Mouse (Mus musculus) c-Kit-negative CD71-positive TER-119-positive erythroid progenitor cells, embryonic 14.5 days (primary cell): Measurements from ENCODE around the gene Stk10.

ENCODE experiments used
- DNase-seq: peaks from one replicate; pipeline ENCODE4 v3.0.0-alpha.2; 2013; ENCODE audit warnings: low read depth, low spot score

Gene Stk10

GRCm38 (mm10) chr11:32626079-32626478, 93.0 kb downstream of the Stk10 start:
- no peak for DNase-seq

GRCm38 (mm10) chr11:32627900-32628299, 94.8 kb downstream of the Stk10 start:
- no peak for DNase-seq

DNA sequence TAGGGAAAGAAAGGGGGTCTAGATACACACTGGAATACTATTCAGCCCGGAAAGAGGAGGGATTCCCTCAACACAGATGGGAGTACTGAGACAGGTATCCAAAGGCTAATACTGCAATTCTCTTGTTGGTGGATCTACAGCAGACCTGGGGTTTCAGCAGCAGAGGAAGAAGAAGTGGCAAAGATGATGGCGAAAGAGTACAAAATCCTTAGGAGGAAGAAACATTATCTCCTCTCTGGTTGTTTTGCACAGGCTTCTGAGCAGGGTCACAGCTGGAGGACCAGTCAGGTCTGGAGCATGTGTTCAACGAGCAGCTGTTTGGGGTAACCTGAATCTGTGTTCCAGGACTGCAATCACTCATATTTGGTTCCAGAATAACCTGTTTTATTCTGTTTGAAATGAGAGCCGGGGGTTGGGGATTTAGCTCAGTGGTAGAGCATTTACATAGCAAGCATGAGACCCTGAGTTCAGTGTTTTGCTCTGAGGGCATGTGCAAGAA, 96.7 kb downstream of the Stk10 start:
- DNase-seq, result no peak

DNA sequence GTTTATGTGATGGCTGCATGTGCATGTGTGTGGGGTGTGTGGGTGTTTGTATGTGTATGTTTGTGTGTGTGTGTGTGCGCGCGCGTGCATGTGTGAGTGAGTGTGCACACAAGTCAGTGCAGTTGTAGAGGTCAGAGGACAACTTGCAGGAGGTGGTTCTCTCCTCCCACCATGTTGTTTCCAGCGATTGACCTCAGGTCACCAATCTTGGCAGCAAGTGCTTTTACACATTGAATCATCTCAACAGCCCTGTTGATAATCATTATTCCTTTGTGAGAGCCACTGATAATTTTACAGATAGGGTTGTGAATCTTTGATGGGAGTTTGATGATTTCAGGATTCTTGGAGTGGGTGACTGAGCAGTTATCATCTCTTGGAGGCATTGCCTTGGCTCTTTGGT, 99.6 kb downstream of the Stk10 start:
- no peak for DNase-seq

DNA sequence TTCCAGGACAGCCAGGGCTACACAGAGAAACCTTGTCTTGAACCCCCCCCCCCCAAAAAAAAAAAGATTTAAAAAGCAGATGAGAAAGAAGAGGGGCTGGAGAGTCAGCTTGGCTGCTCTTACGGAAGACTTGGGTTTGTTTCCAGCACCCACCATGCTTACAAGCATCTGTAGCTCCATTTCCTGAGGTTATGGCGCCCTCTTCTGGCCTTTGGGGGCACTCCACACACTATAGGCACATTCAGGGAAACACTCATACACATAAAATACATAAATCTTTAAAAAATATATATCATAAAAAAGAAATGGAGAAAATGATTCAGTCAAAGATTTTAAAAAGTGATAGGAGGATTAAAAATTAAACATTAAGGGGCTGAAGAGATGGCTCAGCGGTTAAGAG, 100.4 kb downstream of the Stk10 start:
- DNase-seq, result no peak

DNA sequence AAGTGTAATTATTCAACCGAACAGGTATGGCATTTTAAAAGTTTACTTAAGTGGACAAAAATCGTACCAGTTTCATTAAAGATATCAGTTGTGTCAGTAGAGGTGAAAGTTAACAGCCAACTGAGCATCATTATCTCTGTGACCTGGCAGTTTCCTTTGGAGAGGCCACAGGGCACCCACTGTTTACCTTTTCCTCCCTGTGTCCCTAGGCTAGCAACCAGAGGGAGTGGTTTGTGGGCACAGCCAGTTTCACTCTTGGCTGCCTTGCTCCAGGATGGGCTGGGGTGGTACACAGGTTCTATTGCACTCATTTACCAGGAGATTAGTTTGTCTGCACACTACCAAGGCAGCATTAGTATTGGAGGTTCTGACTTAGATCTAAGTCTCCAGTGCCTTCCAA, 101.0 kb downstream of the Stk10 start:
- no peak for DNase-seq

- DNase-seq, result no peak
Observed at GRCm38 (mm10) chr11:32634842-32635241, 101.7 kb downstream of the Stk10 start.

DNA sequence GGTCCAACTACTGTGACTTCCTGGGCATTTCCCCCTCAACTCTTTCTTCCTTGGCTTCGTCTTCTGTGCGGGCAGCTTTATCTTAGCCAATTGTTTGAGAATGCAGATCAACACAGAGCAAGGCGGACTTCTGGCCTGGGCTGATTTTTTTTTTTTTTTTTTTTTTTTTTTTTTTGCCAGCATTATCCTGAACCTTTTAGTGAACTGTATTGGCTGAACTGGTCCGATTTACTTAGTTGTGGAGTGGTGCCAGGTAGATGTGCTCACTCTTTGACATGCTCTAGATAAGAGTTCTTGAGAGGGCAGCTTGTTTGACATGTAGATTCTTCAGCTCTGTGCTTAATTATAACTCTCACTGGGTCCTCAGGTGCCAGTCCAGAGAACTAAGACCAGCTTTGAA, 103.2 kb downstream of the Stk10 start:
- no peak for DNase-seq

DNA sequence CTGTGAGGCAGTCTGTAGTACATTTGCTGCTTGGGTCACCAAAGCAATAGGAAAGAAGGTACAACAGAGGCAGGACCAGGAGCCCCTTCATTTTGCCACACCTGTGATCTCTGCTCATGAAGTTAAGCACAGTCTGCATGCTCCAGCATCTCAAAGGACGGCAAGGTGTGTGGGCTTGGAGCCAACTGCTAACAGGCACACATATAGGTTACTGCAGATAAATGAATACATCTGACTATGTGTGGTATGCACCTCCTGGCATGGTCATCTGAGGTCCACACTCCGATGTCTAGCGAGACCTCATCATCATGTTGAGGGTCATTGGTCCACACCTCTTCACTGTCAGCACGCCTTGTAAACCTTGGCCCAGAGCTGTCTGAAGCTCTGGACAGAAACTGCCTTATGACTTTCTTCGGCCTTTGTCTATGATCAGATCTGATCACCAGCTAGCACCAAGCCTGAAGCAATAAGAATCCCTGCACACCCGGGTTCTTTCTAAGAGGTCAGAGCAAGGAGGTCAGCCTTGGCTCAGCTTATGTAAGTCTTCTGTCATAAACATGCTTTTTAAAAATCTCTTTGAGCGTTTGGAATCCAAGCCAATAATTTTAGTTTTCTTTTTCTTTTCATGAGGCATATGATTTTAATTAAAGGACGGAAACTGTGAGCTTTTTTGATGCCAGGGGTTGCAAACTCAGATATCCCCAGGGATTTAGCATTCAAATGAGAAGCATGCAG, 105.6 kb downstream of the Stk10 start:
- DNase-seq, result no peak

DNA sequence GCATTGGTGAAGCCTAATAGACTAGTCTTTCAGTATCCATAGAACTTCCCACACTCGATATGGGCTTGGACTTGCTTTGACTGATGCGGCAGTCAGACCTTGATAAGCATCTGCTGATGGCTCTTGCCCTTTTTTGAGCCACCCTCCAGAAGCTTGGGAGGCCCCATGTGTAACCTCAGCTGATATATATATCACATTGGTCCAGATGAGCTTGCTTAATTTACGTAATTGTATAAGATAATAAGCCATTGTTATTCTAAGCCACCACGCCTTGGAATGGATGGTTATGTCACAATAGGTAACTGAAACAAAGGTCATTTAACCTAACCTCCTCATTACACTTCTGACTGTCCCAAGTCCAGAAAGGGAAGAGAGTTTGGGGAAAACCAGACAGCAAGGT, 107.5 kb downstream of the Stk10 start:
- no peak for DNase-seq

GRCm38 (mm10) chr11:32642249-32642876, 109.3 kb downstream of the Stk10 start, which contains the start of gene Fbxw11:
Gene Fbxw11, plus strand, starts transcription at chr11:32642724.
- peak; percentile 94 for DNase-seq

DNA sequence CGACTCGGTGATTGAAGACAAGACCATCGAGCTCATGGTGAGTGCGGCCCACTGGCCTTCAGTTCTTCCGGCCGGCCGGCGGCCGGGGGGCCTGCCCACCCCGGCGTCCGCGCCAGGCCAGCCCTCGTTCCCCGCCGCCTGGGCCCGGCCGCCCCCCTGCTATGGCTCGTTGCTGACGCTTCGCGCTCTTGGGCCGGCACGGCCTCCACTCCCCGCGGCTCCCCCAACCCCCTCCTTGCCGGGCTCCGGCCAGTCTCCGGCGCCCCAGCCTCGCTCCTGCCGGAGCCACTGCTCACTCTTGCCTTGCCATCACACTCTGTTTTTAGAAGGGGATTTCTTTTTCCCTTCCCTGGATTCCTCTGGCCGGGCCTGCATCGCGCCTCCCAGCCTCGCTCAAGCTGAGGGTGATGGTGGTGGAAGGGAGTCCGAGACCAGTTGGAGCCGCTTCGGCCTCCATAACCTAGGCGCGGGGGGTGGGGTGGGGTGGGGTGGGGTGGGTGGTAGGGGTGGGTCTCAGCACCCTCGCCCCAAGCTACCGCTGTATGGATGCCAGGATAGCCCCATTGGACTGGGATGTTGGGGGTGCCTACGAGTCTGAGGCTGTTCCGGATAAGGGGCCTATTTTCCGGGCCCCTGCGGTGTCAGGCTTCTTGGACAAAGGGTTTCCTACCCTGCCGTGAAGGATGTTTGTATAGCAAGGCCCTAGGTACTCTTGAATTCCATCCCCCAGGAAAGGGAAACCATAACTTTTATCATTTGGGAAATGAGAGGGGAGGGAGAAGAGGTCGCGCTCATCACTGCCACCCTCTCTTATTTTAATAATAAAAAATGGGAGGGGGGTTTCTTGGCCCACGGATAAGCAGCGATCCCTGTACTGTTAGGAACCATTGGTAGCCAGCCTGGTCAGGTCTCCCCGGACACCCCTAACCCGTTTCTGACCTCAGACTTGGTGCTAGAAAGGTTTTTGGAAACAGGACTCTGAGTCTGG, 110.1 kb downstream of the Stk10 start:
- DNase-seq, result no peak

- no peak for DNase-seq
Observed at GRCm38 (mm10) chr11:32644010-32644409, 110.9 kb downstream of the Stk10 start.

- no peak for DNase-seq
Observed at GRCm38 (mm10) chr11:32647265-32647664, 114.2 kb downstream of the Stk10 start.

- no peak for DNase-seq
Observed at GRCm38 (mm10) chr11:32650236-32650749, 117.2 kb downstream of the Stk10 start.

GRCm38 (mm10) chr11:32650893-32651590, 117.9 kb downstream of the Stk10 start:
- DNase-seq, result no peak

DNA sequence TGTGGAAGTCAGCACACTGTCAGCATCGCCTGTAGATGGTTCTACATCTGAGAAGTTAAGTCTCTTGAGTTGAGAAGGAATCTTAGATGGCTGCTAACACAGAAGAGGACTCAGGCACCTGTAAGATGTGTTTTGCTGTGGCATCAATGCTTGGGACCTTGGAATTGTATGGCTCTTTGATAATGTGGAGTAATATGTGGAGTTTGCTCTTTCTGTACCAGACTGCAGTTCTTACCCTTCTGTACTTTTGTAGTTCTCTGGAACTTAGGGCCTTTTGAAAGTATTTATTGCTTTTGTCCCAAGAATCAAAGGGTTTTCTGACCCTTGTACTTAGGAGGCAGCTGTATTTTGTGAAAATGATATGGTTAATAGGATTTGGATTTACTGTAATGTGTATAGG, 118.6 kb downstream of the Stk10 start:
- DNase-seq, result no peak

- no peak for DNase-seq
Observed at GRCm38 (mm10) chr11:32662082-32662656, 129.1 kb downstream of the Stk10 start.

- no peak for DNase-seq
Observed at GRCm38 (mm10) chr11:32665639-32666038, 132.5 kb downstream of the Stk10 start.

DNA sequence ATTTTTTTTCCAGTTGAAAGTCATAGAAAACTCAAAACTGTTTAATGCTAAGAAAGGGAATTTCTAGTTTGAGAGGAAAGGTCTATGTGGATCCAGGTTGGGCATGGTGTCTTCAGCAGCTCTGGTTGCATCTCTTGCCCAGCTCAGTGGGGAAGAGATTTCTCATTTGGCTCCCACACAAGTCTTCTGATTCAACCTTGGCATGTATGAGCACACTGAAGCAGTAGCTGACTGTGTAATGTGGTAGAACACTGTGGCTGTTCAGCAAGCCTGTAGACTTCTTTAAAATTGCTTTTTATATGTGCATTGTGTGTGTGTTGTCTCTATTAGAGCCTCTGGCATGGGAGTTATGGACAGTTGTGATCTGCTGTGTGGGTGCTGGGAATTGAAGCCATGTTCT, 133.9 kb downstream of the Stk10 start:
- no peak for DNase-seq

- no peak for DNase-seq
Observed at GRCm38 (mm10) chr11:32671480-32671879, 138.4 kb downstream of the Stk10 start.
